10 mouse cellular contexts compared by ENCODE assay signal in genomic region chr3:122639197-122639475, GRCm38 (mm10). TPM values are rescaled to one million over a fixed set of nuclear protein-coding genes. Genes with fewer than 3 reads are reported as not detected.
DNase-seq lines count a peak whose midpoint lies in the region; ATAC-seq and TF ChIP-seq lines count a peak whose summit lies in the region.
"Had no signal": no experiment of that assay in that cellular context is flagged by ENCODE, and none has a peak within 500 bp of the region (broad histone marks: within the 10 kb centered on the region; RNA-seq: fewer than 3 reads in every experiment).

No protein-coding gene starts in this region.

- no peak overlapping the region for H3K9ac ChIP-seq in intestine, postnatal 0 days (ENCODE audit: low read depth, low read length)
- H3K9ac ChIP-seq in intestine, embryonic 16.5 days (ENCODE audit: low read depth, low read length), result no peak overlapping the region
- no peak overlapping the region for H3K9ac ChIP-seq in midbrain, embryonic 14.5 days (replicated peaks; ENCODE audit: low read length)
- no peak overlapping the region for H3K9ac ChIP-seq in midbrain, embryonic 13.5 days (replicated peaks)
- no peak overlapping the region for H3K9ac ChIP-seq in stomach, postnatal 0 days (ENCODE audit: low read length)
- H3K9ac ChIP-seq: liver, embryonic 13.5 days had no signal

- H3K4me3 ChIP-seq in intestine, postnatal 0 days (ENCODE audit: low read depth, low read length), result no peak overlapping the region
- H3K4me3 ChIP-seq in intestine, embryonic 16.5 days (ENCODE audit: low read length), result no peak overlapping the region
- no peak overlapping the region for H3K4me3 ChIP-seq in midbrain, embryonic 14.5 days (replicated peaks; ENCODE audit: low read depth, low read length)
- H3K4me3 ChIP-seq in midbrain, embryonic 13.5 days (replicated peaks), result no peak overlapping the region
- H3K4me3 ChIP-seq in stomach, postnatal 0 days (ENCODE audit: low read depth, low read length), result no peak overlapping the region
- H3K4me3 ChIP-seq: liver, embryonic 13.5 days had no signal

- H3K36me3 ChIP-seq in intestine, postnatal 0 days (ENCODE audit: control insufficient read depth, insufficient read depth), result no peaks in the 10 kb centered on the region
- H3K36me3 ChIP-seq in intestine, embryonic 16.5 days (ENCODE audit: control insufficient read depth, insufficient read depth, low read length), result no peaks in the 10 kb centered on the region
- no peaks in the 10 kb centered on the region for H3K36me3 ChIP-seq in midbrain, embryonic 14.5 days (ENCODE audit: control insufficient read depth, insufficient read depth, low read length)
- no peaks in the 10 kb centered on the region for H3K36me3 ChIP-seq in midbrain, embryonic 13.5 days
- H3K36me3 ChIP-seq in stomach, postnatal 0 days (ENCODE audit: control insufficient read depth, insufficient read depth, low read length), result no peaks in the 10 kb centered on the region
- H3K36me3 ChIP-seq: heart, embryonic 10.5 days; liver, embryonic 13.5 days had no signal

- TF ChIP-seq CTCF in intestine, postnatal 0 days (IDR thresholded peaks at IDR 0.05; ENCODE audit: low read depth), result no peak
- TF ChIP-seq CTCF in stomach, postnatal 0 days (IDR thresholded peaks at IDR 0.05; ENCODE audit: low read depth), result no peak

- H3K27ac ChIP-seq in intestine, postnatal 0 days (ENCODE audit: low read depth, low read length), result no peak overlapping the region
- H3K27ac ChIP-seq in intestine, embryonic 16.5 days (ENCODE audit: low read length), result no peak overlapping the region
- no peak overlapping the region for H3K27ac ChIP-seq in midbrain, embryonic 14.5 days (replicated peaks; ENCODE audit: low read depth, low read length)
- H3K27ac ChIP-seq in midbrain, embryonic 13.5 days, result no peak overlapping the region
- H3K27ac ChIP-seq in stomach, postnatal 0 days (replicated peaks), result no peak overlapping the region
- H3K27ac ChIP-seq: heart, embryonic 10.5 days; liver, embryonic 13.5 days had no signal

- DNase-seq in midbrain, embryonic 14.5 days, result no peak
- no peak for DNase-seq in stomach, postnatal 0 days (ENCODE audit: low spot score)
- no peak for DNase-seq in heart, adult 11 months

- TF ChIP-seq EP300 in stomach, postnatal 0 days (optimal IDR thresholded peaks at IDR 0.05), result no peak

- WGBS in intestine, postnatal 0 days, result 74% methylated on average over 2 of the region's 2 CpGs
- WGBS in intestine, embryonic 16.5 days, result 79% methylated on average over 2 of the region's 2 CpGs
- 83% methylated on average over 2 of the region's 2 CpGs for WGBS in midbrain, embryonic 14.5 days
- 77% methylated on average over 2 of the region's 2 CpGs for WGBS in midbrain, embryonic 13.5 days
- 76% methylated on average over 2 of the region's 2 CpGs for whole genome bisulfite sequencing in stomach, postnatal 0 days

- no peak overlapping the region for H3K4me2 ChIP-seq in intestine, postnatal 0 days (replicated peaks; ENCODE audit: low read depth)
- no peak overlapping the region for H3K4me2 ChIP-seq in intestine, embryonic 16.5 days (ENCODE audit: low read depth, low read length)
- H3K4me2 ChIP-seq in midbrain, embryonic 14.5 days (ENCODE audit: low read length), result no peak overlapping the region
- no peak overlapping the region for H3K4me2 ChIP-seq in midbrain, embryonic 13.5 days (replicated peaks)
- H3K4me2 ChIP-seq in stomach, postnatal 0 days (replicated peaks; ENCODE audit: low read depth), result no peak overlapping the region
- H3K4me2 ChIP-seq: liver, embryonic 13.5 days had no signal

- H3K9me3 ChIP-seq in intestine, postnatal 0 days (ENCODE audit: control insufficient read depth), result no peaks in the 10 kb centered on the region
- H3K9me3 ChIP-seq in intestine, embryonic 16.5 days (ENCODE audit: control insufficient read depth, low read length), result no peaks in the 10 kb centered on the region
- H3K9me3 ChIP-seq in midbrain, embryonic 14.5 days (ENCODE audit: control insufficient read depth, low read length), result no peaks in the 10 kb centered on the region
- no peaks in the 10 kb centered on the region for H3K9me3 ChIP-seq in midbrain, embryonic 13.5 days
- H3K9me3 ChIP-seq in stomach, postnatal 0 days (ENCODE audit: control insufficient read depth, low read length), result no peaks in the 10 kb centered on the region
- H3K9me3 ChIP-seq: heart, embryonic 10.5 days; liver, embryonic 13.5 days had no signal

- 0 out of 2 replicates have a peak, but pooled peaks cover 8% of the 10 kb centered on the region for H3K4me1 ChIP-seq in intestine, postnatal 0 days (replicated peaks; ENCODE audit: control insufficient read depth, insufficient read depth, low read length)
- peaks cover 6% of the 10 kb centered on the region; the same call in 1 of the 2 replicates for H3K4me1 ChIP-seq in intestine, embryonic 16.5 days (ENCODE audit: control insufficient read depth, insufficient read depth, low read length)
- no peaks in the 10 kb centered on the region for H3K4me1 ChIP-seq in midbrain, embryonic 14.5 days (ENCODE audit: control insufficient read depth, insufficient read depth, low read length)
- 0 out of 2 replicates have a peak, but pooled peaks cover 7% of the 10 kb centered on the region for H3K4me1 ChIP-seq in midbrain, embryonic 13.5 days (replicated peaks)
- no peaks in the 10 kb centered on the region for H3K4me1 ChIP-seq in stomach, postnatal 0 days (replicated peaks; ENCODE audit: control insufficient read depth, insufficient read depth)

- ATAC-seq in intestine, postnatal 0 days, result peak; percentile 14; the same call in 1 of the 2 replicates
- ATAC-seq in intestine, embryonic 16.5 days, result no peak; the same call in 1 of the 2 replicates
- peak; percentile 29 for ATAC-seq in midbrain, embryonic 14.5 days (ENCODE audit: low FRiP score, low TSS enrichment)
- no peak; the same call in 1 of the 2 replicates for ATAC-seq in midbrain, embryonic 13.5 days
- 0 out of 2 replicates have a peak, but pooled peaks have one; percentile 3 for ATAC-seq in megakaryocyte, adult 5-6 weeks (ENCODE audit: poor library complexity, severe bottlenecking)
- ATAC-seq in stomach, postnatal 0 days (ENCODE audit: low FRiP score, low TSS enrichment), result peak; percentile 25

- H3K27me3 ChIP-seq in intestine, postnatal 0 days (replicated peaks; ENCODE audit: control insufficient read depth, insufficient read depth, low read length), result no peaks in the 10 kb centered on the region
- no peaks in the 10 kb centered on the region for H3K27me3 ChIP-seq in intestine, embryonic 16.5 days (replicated peaks; ENCODE audit: control insufficient read depth, insufficient read depth, low read length)
- no peaks in the 10 kb centered on the region for H3K27me3 ChIP-seq in midbrain, embryonic 14.5 days (ENCODE audit: control insufficient read depth, insufficient read depth, low read length)
- H3K27me3 ChIP-seq in midbrain, embryonic 13.5 days, result no peaks in the 10 kb centered on the region
- H3K27me3 ChIP-seq in stomach, postnatal 0 days (ENCODE audit: control insufficient read depth, insufficient read depth, low read length), result no peaks in the 10 kb centered on the region
- H3K27me3 ChIP-seq: CH12.LX; liver, embryonic 13.5 days had no signal

RNA-seq across cellular contexts. Expression of gene Fnbp1l, which starts 19.6 kb away (rescaled TPM):
- 19.8 and 20.0 TPM in 2 replicates for polyA plus RNA-seq in intestine, postnatal 0 days (2015; fragmentation: Nextera tagmentation; extraction: Ambion mirVana)
- polyA plus RNA-seq in intestine, embryonic 16.5 days (2015; fragmentation: Nextera tagmentation; extraction: Ambion mirVana), result 26.3 and 29.6 TPM in 2 replicates
- polyA plus RNA-seq in midbrain, embryonic 14.5 days (2014; fragmentation: Nextera tagmentation; extraction: Ambion mirVana), result 277 and 289 TPM in 2 replicates
- 214 and 234 TPM in 2 replicates for polyA plus RNA-seq in midbrain, embryonic 13.5 days (2015; fragmentation: Nextera tagmentation; extraction: Ambion mirVana)
- total RNA-seq in megakaryocyte, adult 5-6 weeks (2015), result 2.5 and 3.4 TPM in 2 replicates
- total RNA-seq in megakaryocyte, adult 5-6 weeks (2017), result 4.5 and 6.3 TPM in 2 replicates
- 20.0 and 20.8 TPM in 2 replicates for polyA plus RNA-seq in stomach, postnatal 0 days (2015; fragmentation: Nextera tagmentation; extraction: Ambion mirVana)

Comparison
In these comparisons a context has a peak if more than half of its experiments do, and no peak if none do; other contexts are left out.
1. ATAC-seq: peak in intestine, postnatal 0 days (single experiment), midbrain, embryonic 14.5 days (single experiment), megakaryocyte, adult 5-6 weeks (single experiment) and stomach, postnatal 0 days (single experiment); none in intestine, embryonic 16.5 days (single experiment) and midbrain, embryonic 13.5 days (single experiment).